Mouse (Mus musculus): ENCODE measurements around the gene Vmn1r117.
"Not testable (repeated sequence)": the region's sequence is repeated elsewhere in the genome, so short reads cannot be mapped to it uniquely, and the experiment has no call there.

DNA sequence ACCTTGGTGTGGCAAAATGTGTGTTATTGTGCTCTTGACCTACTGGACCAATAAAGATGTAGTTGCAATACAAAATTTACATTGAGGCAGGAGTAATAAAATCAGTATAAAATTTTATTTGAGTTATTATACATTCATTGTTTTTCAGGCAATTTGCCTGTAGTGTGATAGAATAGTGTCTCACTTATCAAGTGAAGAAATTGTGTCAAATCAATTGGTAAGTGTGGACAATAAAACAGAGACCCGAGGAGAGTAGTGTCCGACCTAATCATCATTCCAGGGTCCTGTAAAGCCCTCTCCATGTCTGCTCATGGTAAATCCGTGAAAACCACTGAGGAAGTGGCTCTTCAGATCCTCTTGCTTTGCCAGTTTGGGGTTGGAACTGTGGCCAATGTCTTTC, 12.0 kb downstream of the Vmn1r117 start, which contains the start of gene Vmn1r116:
- not testable (repeated sequence) for TF ChIP-seq CTCF (IDR thresholded peaks at IDR 0.05; ENCODE audit: borderline replicate concordance, control insufficient read depth, extremely low read depth, insufficient read depth, low read length, poor library complexity); POLR2A (IDR thresholded peaks at IDR 0.05; ENCODE audit: control insufficient read depth, extremely low read depth, insufficient read depth, low read length, poor library complexity)
